Mouse (Mus musculus): ENCODE measurements at regions not wholly inside any gene's neighbourhood (a gene's known extent, or its start where the extent isn't known, plus 50 kb on each side); places are given as distances from the start of the nearest gene placed in this dataset.
"Not testable (repeated sequence)": the region's sequence is repeated elsewhere in the genome, so short reads cannot be mapped to it uniquely, and the experiment has no call there.

GRCm38 (mm10) chr2:57185151-57185550, 52.3 kb upstream of the Gpd2 start:
- 21% methylated on average over 1 of the region's 1 CpGs for WGBS
- H3K4me2 ChIP-seq = no peak overlapping the region
- no peaks in the 10 kb centered on the region for H3K36me3 ChIP-seq
- no peak overlapping the region for H3K27ac ChIP-seq
- no peak overlapping the region for H3K4me3 ChIP-seq
- H3K27me3 ChIP-seq = no peaks in the 10 kb centered on the region
- no peaks in the 10 kb centered on the region for H3K9me3 ChIP-seq
- H3K9ac ChIP-seq = no peak overlapping the region
- peaks cover 7% of the 10 kb centered on the region; the same call in 1 of the 2 replicates for H3K4me1 ChIP-seq
- ATAC-seq (ENCODE audit: borderline replicate concordance, extremely low read depth, low FRiP score, low TSS enrichment) = no peak

DNA sequence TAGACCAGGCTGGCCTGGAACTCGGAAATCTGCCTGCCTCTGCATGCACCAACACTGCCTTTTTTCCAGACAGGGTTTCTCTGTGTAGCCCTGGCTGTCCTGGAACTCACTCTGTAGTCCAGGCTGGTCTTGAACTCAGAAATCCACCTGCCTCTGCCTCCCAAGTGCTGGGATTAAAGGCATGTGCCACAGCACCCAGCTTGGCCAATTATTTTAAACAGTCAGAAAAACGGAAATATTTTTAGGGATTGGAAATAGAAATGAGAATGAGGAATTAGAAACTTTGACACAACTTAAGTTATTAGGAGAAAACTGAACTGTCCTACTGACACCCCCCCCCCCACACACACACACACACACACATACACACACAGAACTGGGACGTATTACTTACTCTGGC, 54.3 kb upstream of the Gpd2 start:
- not testable (repeated sequence) for H3K4me3 ChIP-seq; ATAC-seq (ENCODE audit: borderline replicate concordance, extremely low read depth, low FRiP score, low TSS enrichment)
- 73% methylated on average over 3 of the region's 3 CpGs for WGBS

GRCm38 (mm10) chr2:57181692-57182541, 55.5 kb upstream of the Gpd2 start:
- Histone ChIP-seq H3K4me1 (peaks cover 7% of the 10 kb centered on the region; the same call in 1 of the 2 replicates), H3K27me3 (no peaks in the 10 kb centered on the region), H3K4me2 (peak overlapping the region; percentile 48), H3K4me3 (peak overlapping the region; percentile 68), H3K9me3 (no peaks in the 10 kb centered on the region), H3K36me3 (no peaks in the 10 kb centered on the region), H3K9ac (peak overlapping the region; percentile 65), H3K27ac (peak overlapping the region; percentile 92)
- under 1% methylated on average over 37 of the region's 37 CpGs for WGBS
- ATAC-seq (ENCODE audit: borderline replicate concordance, extremely low read depth, low FRiP score, low TSS enrichment) = peak; percentile 97

More for the DNA sequence above, 54.3 kb upstream of the Gpd2 start:
- not testable (repeated sequence) for H3K9me3 ChIP-seq, H3K27me3 ChIP-seq, H3K27ac ChIP-seq, H3K4me2 ChIP-seq, H3K9ac ChIP-seq, H3K4me1 ChIP-seq, H3K36me3 ChIP-seq

DNA sequence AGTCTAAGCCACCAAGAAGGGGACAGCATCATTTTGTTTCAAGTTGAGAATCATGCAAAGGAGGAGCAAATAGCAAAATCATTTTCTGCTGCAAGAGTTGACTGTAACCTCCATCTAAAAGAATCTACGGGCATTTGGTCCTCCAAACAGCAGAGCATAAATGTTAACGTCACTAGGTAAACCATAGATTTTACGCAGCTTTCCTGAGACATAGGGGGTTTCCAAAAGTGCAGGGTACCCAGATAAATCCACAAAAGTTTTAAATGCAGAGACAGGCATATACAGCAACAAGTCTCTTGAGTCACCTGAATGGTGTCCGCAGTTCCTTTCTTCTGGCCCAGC, 56.1 kb upstream of the Gpd2 start:
- Histone ChIP-seq H3K27me3 (no peaks in the 10 kb centered on the region), H3K4me1 (peaks cover 7% of the 10 kb centered on the region; the same call in 1 of the 2 replicates), H3K27ac (peak overlapping the region; percentile 92), H3K4me3 (peak overlapping the region; percentile 68), H3K9me3 (no peaks in the 10 kb centered on the region), H3K9ac (peak overlapping the region; percentile 65), H3K36me3 (no peaks in the 10 kb centered on the region), H3K4me2 (peak overlapping the region; percentile 48)
- 5% methylated on average over 4 of the region's 4 CpGs for WGBS
- no peak; the same call in 1 of the 2 replicates for ATAC-seq (ENCODE audit: borderline replicate concordance, extremely low read depth, low FRiP score, low TSS enrichment)

- Histone ChIP-seq H3K9me3 (no peaks in the 10 kb centered on the region), H3K4me1 (peaks cover 7% of the 10 kb centered on the region; the same call in 1 of the 2 replicates), H3K4me3 (no peak overlapping the region), H3K9ac (no peak overlapping the region), H3K27me3 (no peaks in the 10 kb centered on the region), H3K4me2 (no peak overlapping the region), H3K36me3 (no peaks in the 10 kb centered on the region), H3K27ac (no peak overlapping the region)
- WGBS = 75% methylated on average over 6 of the region's 6 CpGs
- no peak for ATAC-seq (ENCODE audit: borderline replicate concordance, extremely low read depth, low FRiP score, low TSS enrichment)
Observed at GRCm38 (mm10) chr2:57178056-57178455, 54.3 kb upstream of the Nr4a2 start.

DNA sequence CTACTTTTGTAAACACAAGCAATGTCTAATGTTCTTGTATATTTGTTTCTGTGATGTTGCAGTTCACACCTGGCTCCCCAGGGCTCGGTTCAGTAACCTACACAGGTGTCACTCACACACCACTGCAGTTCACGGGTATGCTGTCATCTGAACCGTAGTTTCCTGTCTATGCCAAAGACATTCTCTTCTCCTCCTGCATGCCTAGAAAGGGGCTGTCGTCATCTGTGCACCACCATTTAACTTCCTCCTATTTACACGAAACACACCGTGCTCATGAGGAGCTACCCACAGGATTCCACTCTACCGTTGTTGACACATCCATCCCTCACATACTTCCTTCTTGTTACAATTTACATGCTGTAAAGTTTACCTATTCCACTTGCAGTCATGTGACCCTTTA, 52.7 kb upstream of the Nr4a2 start:
- 73% methylated on average over 7 of the region's 7 CpGs for WGBS

DNA sequence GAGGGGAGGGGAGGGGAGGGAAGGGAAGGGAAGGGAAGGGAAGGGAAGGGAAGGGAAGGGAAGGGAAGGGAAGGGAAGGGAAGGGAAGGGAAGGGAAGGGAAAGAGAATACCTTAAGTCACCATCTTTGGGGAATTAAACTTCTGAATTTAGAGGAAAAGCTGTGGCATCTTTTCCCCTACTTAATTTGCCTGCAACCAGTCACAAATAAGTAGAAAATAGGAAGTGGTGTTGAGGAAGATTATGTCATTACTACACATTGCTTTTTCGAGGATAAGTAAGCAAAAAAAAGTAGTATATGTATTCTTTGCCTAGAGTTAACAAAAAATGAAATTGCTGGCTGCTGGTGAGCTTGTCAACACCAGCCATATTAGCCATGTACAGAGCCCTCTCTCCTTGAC, 51.4 kb upstream of the Nr4a2 start:
- Histone ChIP-seq H3K4me1 (no peaks in the 10 kb centered on the region), H3K27me3 (no peaks in the 10 kb centered on the region), H3K27ac (no peak overlapping the region), H3K36me3 (no peaks in the 10 kb centered on the region), H3K4me3 (no peak overlapping the region), H3K9me3 (no peaks in the 10 kb centered on the region), H3K4me2 (no peak overlapping the region), H3K9ac (no peak overlapping the region)
- 57% methylated on average over 1 of the region's 1 CpGs for WGBS
- no peak for ATAC-seq (ENCODE audit: borderline replicate concordance, extremely low read depth, low FRiP score, low TSS enrichment)

More for the DNA sequence above, 52.7 kb upstream of the Nr4a2 start:
- Histone ChIP-seq H3K27ac (no peak overlapping the region), H3K36me3 (no peaks in the 10 kb centered on the region), H3K4me3 (no peak overlapping the region), H3K27me3 (no peaks in the 10 kb centered on the region), H3K9ac (no peak overlapping the region), H3K9me3 (no peaks in the 10 kb centered on the region), H3K4me1 (peaks cover 7% of the 10 kb centered on the region; the same call in 1 of the 2 replicates), H3K4me2 (no peak overlapping the region)
- ATAC-seq (ENCODE audit: borderline replicate concordance, extremely low read depth, low FRiP score, low TSS enrichment) = no peak
